Mouse (Mus musculus): ENCODE results near the gene Trir. TPM values are rescaled to one million over a fixed set of nuclear protein-coding genes. Genes with fewer than 3 reads are reported as not detected.
A peak's percentile ranks its signal among the peaks of the same experiment; 100 is the strongest.

The Trir gene
- polyA plus RNA-seq, 1 experiment: not detected

DNA sequence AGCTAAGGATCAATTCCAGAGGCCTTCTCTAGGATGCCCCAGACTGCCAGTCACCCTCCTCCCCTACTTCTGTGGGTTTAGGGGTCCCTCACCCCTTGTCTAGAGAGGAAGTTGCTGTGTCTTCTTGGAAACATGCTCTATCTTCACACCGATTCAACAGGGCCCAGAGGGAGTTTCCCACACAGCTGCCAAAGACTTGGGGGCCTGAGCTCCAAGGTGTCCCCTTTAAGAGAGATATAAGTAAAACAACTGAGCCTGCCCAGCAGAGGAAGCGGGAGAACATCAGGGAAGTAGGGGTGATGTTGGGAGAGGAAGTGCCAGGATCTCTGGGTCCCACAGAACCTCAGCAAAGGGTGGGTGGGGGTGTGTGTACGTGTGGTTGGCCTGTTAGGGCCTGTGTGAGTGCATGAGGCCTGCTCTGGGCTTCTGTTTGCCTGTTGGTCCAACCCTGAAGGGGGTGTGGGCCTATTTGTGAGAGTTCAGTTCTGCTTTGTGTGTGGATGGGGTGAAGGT lies 44.1 kb upstream of the Trir start:
- 69% methylated on average over 3 of the region's 3 CpGs for WGBS
- no peak overlapping the region for H3K4me3 ChIP-seq (ENCODE audit: insufficient read depth, low read depth, low read length)
- TF ChIP-seq CTCF (IDR thresholded peaks at IDR 0.05; ENCODE audit: insufficient read depth, low read depth, low read length) (no peak), POLR2A (IDR thresholded peaks at IDR 0.05; ENCODE audit: insufficient read depth, low read depth, low read length) (no peak)
- H3K4me1 ChIP-seq (ENCODE audit: control insufficient read depth, insufficient read depth, low read length): peaks cover 32% of the 10 kb centered on the region
- H3K27ac ChIP-seq (ENCODE audit: insufficient read depth, low read depth, low read length): no peak overlapping the region

GRCm38 (mm10) chr8:84984294-84985048 lies 42.2 kb upstream of the Trir start:
- H3K27ac ChIP-seq (ENCODE audit: insufficient read depth, low read depth, low read length): no peak overlapping the region
- H3K4me3 ChIP-seq (ENCODE audit: insufficient read depth, low read depth, low read length): 0 out of 2 replicates have a peak overlapping the region, but pooled peaks have one; percentile 77
- WGBS: 19% methylated on average over 15 of the region's 16 CpGs
- TF ChIP-seq CTCF (IDR thresholded peaks at IDR 0.05; ENCODE audit: insufficient read depth, low read depth, low read length) (no peak), POLR2A (IDR thresholded peaks at IDR 0.05; ENCODE audit: insufficient read depth, low read depth, low read length) (no peak)
- peaks cover 32% of the 10 kb centered on the region for H3K4me1 ChIP-seq (ENCODE audit: control insufficient read depth, insufficient read depth, low read length)

DNA sequence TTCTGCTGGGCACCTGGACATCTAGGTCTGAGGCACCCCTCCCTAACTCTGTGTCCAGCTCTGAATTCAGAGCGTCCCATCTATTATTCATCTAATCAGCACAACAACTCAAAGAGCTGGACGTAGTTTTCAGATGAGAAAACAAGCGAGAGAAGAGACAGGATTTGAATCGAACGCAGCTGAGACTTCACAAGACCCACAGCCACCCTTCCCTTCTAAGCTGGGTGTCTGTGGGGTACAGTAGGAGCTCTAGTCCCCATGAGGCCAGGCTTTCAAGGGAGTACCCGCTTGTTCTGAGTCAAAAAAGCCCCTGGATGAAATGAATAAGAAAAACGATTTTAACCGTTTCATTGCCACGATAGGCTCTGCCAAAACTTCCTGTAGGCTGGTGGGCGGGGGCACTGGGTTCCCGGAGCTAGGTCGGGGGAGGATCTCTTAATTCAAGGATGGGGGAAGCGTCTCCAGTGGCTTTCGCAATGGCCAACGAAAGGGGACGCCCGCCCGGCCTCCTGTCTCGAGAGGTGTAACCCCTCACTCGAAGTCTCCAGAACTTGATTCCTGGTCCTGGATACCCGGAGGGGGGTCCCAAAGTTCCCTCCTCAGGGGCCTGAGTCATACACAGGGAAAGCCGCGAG lies 41.5 kb upstream of the Trir start:
- peak overlapping the region; percentile 100 for H3K27ac ChIP-seq (ENCODE audit: insufficient read depth, low read depth, low read length)
- peak overlapping the region; percentile 77 for H3K4me3 ChIP-seq (ENCODE audit: insufficient read depth, low read depth, low read length)
- 2% methylated on average over 23 of the region's 23 CpGs for WGBS
- no peak for TF ChIP-seq CTCF (IDR thresholded peaks at IDR 0.05; ENCODE audit: insufficient read depth, low read depth, low read length)
- TF ChIP-seq POLR2A (IDR thresholded peaks at IDR 0.05; ENCODE audit: insufficient read depth, low read depth, low read length): no peak
- H3K4me1 ChIP-seq (ENCODE audit: control insufficient read depth, insufficient read depth, low read length): peaks cover 26% of the 10 kb centered on the region

DNA sequence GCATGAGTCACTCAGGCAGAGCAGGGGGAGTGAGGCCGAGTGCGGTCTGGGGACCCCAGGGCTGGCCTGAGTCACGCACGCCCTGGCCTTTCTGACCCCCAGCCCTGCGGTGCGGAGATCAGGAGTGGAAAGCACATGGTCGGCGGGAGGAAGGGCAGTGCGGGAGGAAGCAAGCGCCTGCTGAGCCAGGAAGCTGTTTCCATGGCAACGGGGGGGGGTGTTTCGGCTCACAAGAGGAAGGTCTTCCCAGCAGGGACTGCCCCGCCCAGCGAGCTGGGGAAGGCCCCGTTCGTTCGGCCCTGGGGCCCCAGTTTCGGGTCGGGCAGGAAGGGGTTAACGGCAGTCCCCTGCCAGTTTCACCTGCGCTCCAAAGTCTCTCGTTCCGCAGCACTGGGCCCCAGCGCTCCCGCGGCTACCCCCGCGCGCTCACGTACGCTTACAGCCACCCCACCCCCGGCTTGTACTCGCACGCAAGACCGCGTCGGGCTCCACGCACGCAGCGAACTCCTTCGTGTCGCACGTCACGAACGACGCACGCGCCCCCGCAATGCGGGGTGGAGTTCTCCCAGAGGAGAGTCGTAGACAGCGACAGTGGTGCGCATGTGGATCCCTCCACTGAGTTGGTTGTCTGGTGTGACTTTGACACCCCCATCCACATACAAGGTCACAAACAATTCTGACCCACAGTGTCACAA lies 40.8 kb upstream of the Trir start:
- under 1% methylated on average over 52 of the region's 53 CpGs for WGBS
- TF ChIP-seq POLR2A (IDR thresholded peaks at IDR 0.05; ENCODE audit: insufficient read depth, low read depth, low read length) (peak; percentile 85), CTCF (IDR thresholded peaks at IDR 0.05; ENCODE audit: insufficient read depth, low read depth, low read length) (no peak)
- H3K4me1 ChIP-seq (ENCODE audit: control insufficient read depth, insufficient read depth, low read length): peaks cover 26% of the 10 kb centered on the region
- peak overlapping the region; percentile 77 for H3K4me3 ChIP-seq (ENCODE audit: insufficient read depth, low read depth, low read length)
- peak overlapping the region; percentile 100 for H3K27ac ChIP-seq (ENCODE audit: insufficient read depth, low read depth, low read length)

DNA sequence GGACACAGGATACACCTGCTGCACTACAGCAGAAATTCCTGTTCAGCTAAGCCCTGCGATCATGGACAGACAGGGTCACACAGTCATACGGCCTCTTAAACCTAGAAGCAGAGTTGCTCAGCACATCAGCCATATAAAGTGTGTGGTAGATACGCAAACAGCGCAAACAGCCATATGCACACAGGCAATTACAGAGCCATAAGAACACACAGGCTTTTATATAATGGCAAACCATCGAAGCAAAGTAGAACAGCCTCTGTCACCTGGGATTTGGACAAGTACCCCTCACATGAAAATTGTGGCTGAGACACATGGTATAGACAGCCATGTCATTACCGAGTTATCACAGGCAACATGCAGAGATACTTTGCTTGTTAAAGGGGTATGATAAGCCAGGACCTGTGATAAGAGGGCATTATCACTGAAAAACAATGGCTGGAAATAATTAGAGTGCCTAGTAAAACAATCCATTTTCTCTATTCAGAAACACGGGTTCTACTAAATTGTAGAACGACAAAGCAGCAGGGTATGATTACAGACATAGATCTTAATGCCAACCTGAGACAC lies 40.2 kb upstream of the Trir start:
- Histone ChIP-seq H3K4me1 (ENCODE audit: control insufficient read depth, insufficient read depth, low read length) (peaks cover 25% of the 10 kb centered on the region), H3K4me3 (ENCODE audit: insufficient read depth, low read depth, low read length) (peak overlapping the region; percentile 77), H3K27ac (ENCODE audit: insufficient read depth, low read depth, low read length) (peak overlapping the region; percentile 100)
- no peak for TF ChIP-seq POLR2A (IDR thresholded peaks at IDR 0.05; ENCODE audit: insufficient read depth, low read depth, low read length)
- TF ChIP-seq CTCF (IDR thresholded peaks at IDR 0.05; ENCODE audit: insufficient read depth, low read depth, low read length): no peak
- WGBS: 15% methylated on average over 8 of the region's 8 CpGs

DNA sequence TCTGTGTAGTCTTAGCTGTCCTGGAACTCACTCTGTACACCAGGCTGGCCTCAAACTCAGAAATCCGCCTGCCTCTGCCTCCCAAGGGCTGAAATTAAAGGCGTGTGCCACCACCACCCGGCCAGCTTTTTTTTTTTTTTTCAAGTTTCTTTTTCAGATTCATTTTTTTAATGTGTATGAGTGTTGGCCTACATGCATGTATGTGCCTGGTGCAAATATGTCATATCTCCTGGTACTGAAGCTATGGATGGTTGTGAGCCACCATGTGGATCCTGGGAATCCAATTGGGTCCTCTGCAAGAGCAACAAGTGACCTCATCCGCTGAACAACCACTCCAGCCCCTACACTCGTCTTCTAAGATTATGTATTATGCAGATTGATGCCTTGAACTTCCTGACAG lies 39.2 kb upstream of the Trir start:
- H3K27ac ChIP-seq (ENCODE audit: insufficient read depth, low read depth, low read length): no peak overlapping the region
- peaks cover 25% of the 10 kb centered on the region for H3K4me1 ChIP-seq (ENCODE audit: control insufficient read depth, insufficient read depth, low read length)
- H3K4me3 ChIP-seq (ENCODE audit: insufficient read depth, low read depth, low read length): no peak overlapping the region
- WGBS: 87% methylated on average over 5 of the region's 5 CpGs
- TF ChIP-seq CTCF (IDR thresholded peaks at IDR 0.05; ENCODE audit: insufficient read depth, low read depth, low read length) (no peak), POLR2A (IDR thresholded peaks at IDR 0.05; ENCODE audit: insufficient read depth, low read depth, low read length) (no peak)

DNA sequence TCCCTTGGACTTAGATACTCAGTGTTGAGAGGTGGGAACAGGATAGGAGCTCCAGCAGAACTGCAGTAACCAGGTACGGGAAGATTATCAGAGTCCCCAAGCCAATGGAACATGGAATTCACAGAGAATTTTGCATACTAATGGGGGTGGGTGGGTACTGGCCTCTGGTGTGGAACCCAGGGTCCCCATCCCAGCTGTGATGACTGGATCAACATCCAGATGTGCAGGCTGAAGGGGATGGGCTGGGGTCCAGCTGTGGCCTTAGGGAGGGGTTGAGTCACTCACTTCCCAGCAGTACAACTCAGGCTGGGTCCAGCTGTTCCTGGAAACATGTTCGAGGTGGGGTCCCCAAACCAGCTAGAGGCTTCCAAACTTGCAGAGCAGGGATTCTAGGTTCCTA lies 38.7 kb upstream of the Trir start:
- H3K4me3 ChIP-seq (ENCODE audit: insufficient read depth, low read depth, low read length): no peak overlapping the region
- peaks cover 25% of the 10 kb centered on the region for H3K4me1 ChIP-seq (ENCODE audit: control insufficient read depth, insufficient read depth, low read length)
- 80% methylated on average over 2 of the region's 2 CpGs for WGBS
- no peak for TF ChIP-seq CTCF (IDR thresholded peaks at IDR 0.05; ENCODE audit: insufficient read depth, low read depth, low read length)
- no peak for TF ChIP-seq POLR2A (IDR thresholded peaks at IDR 0.05; ENCODE audit: insufficient read depth, low read depth, low read length)
- H3K27ac ChIP-seq (ENCODE audit: insufficient read depth, low read depth, low read length): no peak overlapping the region

DNA sequence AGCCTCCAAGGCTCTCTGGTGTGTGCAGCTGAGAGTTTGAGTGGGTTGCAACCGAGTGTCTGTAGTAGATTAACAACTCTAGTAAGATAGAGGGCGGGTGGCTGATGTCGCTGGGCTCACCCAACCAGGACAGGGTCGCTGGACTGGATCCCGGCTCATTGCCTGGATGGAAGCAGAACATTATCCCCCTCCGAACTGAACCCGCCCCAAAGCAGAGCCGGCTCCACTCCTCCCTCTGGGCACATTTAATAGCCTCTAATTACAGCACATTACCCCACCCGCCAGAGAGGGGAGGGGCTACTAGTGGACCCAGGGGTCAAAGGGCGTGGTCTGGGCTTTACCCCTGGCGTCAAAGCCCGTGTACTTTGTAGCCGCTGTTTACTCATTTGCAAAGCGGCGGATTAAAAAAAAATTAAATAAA lies 37.3 kb upstream of the Trir start:
- 8% methylated on average over 15 of the region's 15 CpGs for WGBS

More for the DNA sequence above, 37.3 kb upstream of the Trir start:
- TF ChIP-seq CTCF (IDR thresholded peaks at IDR 0.05; ENCODE audit: insufficient read depth, low read depth, low read length): no peak
- no peak for TF ChIP-seq POLR2A (IDR thresholded peaks at IDR 0.05; ENCODE audit: insufficient read depth, low read depth, low read length)
- H3K27ac ChIP-seq (ENCODE audit: insufficient read depth, low read depth, low read length): no peak overlapping the region
- H3K4me1 ChIP-seq (ENCODE audit: control insufficient read depth, insufficient read depth, low read length): peaks cover 25% of the 10 kb centered on the region
- no peak overlapping the region for H3K4me3 ChIP-seq (ENCODE audit: insufficient read depth, low read depth, low read length)

Measured in olfactory bulb, adult 2 months (tissue).